Mouse (Mus musculus): ENCODE data around the gene Ccdc117.

DNA sequence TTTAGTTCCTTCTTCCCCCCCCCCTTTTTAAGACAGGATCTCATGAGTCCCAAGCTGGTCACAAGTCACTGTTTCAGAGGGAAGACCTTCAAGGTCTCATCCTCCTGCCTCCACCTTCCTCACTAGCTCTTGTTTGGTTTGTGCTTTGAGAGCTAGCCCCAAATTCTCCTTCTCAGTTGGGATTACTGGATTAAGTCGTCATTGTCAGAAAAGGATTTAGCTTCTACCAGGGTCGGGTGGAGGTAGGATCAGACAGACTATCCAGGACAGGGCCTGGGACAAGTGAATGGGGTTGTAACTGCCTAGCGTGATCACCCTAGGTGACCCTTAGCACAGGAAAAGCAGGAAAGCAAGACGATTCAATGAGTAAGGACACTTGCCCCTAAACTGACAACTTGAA is 1.7 kb downstream of the Ccdc117 start:
- no peak for TF ChIP-seq EP300 (IDR thresholded peaks at IDR 0.05; ENCODE audit: low read depth)
- no peak for TF ChIP-seq CTCF (IDR thresholded peaks at IDR 0.05; ENCODE audit: low read depth)

Data from heart, postnatal 0 days (tissue).